Mouse (Mus musculus) midbrain, embryonic 16.5 days (tissue): ENCODE measurements around the gene Crybb1. TPM values are rescaled to one million over a fixed set of nuclear protein-coding genes. Genes with fewer than 3 reads are reported as not detected.

Experiments used
- ATAC-seq: fragments of 200-750 bp; cut with Nextera tagmentation; 2 replicates; pipeline ENCODE4 v1.8.0; 2017; ENCODE audit warnings: moderate TSS enrichment
- H3K27ac ChIP-seq: fragments of 300-500 bp; sonication (generic); 2 replicates; pipeline ENCODE4 v1.5.1; 2014; ENCODE audit warnings: mild to moderate bottlenecking, low read length, mixed read lengths
- H3K27me3 ChIP-seq: fragments of 300-500 bp; sonication (generic); 2 replicates; pipeline ENCODE4 v1.6.1; 2014; ENCODE audit warnings: low read depth, low read length, mixed read lengths; ENCODE audit not compliant: control insufficient read depth, insufficient read depth
- H3K36me3 ChIP-seq: fragments of 300-500 bp; sonication (generic); 2 replicates; pipeline ENCODE4 v1.6.1; 2014; ENCODE audit warnings: mild to moderate bottlenecking, low read length, moderate library complexity, mixed read lengths; ENCODE audit not compliant: control insufficient read depth, insufficient read depth
- H3K4me1 ChIP-seq: fragments of 300-500 bp; sonication (generic); 2 replicates; pipeline ENCODE4 v1.6.1; 2014; ENCODE audit warnings: mild to moderate bottlenecking, low read length, mixed read lengths; ENCODE audit not compliant: control insufficient read depth, insufficient read depth
- H3K4me2 ChIP-seq: fragments of 300-500 bp; sonication (generic); 2 replicates; pipeline ENCODE4 v1.6.1; 2014; ENCODE audit warnings: mild to moderate bottlenecking, low read length, mixed read lengths
- H3K4me3 ChIP-seq: fragments of 300-500 bp; sonication (generic); 2 replicates; pipeline ENCODE4 v1.5.1; 2014; ENCODE audit warnings: low read depth, mild to moderate bottlenecking, low read length, moderate library complexity, mixed read lengths
- H3K9ac ChIP-seq: fragments of 300-500 bp; sonication (generic); 2 replicates; pipeline ENCODE4 v1.6.1; 2014; ENCODE audit warnings: low read depth, low read length, mixed read lengths
- H3K9me3 ChIP-seq: fragments of 300-500 bp; sonication (generic); replicated peaks from 2 replicates; pipeline ENCODE4 v1.6.1; 2014; ENCODE audit warnings: mild to moderate bottlenecking, low read length, mixed read lengths; ENCODE audit not compliant: control insufficient read depth, poor library complexity, severe bottlenecking
- WGBS: fragments of 180-500 bp; shearing (Covaris S2); extraction: QIAGEN DNeasy Blood & Tissue Kit; methylation state at CpG from one replicate; pipeline ENCODE4 v1.1.7; 2014; 5-methylcytosine and 5-hydroxymethylcytosine counted together
- polyA plus RNA-seq: library from polyadenylated mRNA; unstranded; fragments of >200 nt; fragmentation: Nextera tagmentation; extraction: Ambion mirVana; gene quantifications from 2 replicates; pipeline ENCODE4 v1.2.1, GENCODE M21; 2015

Gene Crybb1
- polyA plus RNA-seq, 1 experiment from 2014 or later, result 5.8 TPM

- no peak overlapping the region for H3K9ac ChIP-seq
- no peak overlapping the region for H3K27ac ChIP-seq
- 85% methylated on average over 8 of the region's 8 CpGs for WGBS
- no peaks in the 10 kb centered on the region for H3K27me3 ChIP-seq
- peaks cover 6% of the 10 kb centered on the region for H3K4me1 ChIP-seq
- no peaks in the 10 kb centered on the region for H3K36me3 ChIP-seq
- H3K4me3 ChIP-seq, result no peak overlapping the region
- no peaks in the 10 kb centered on the region for H3K9me3 ChIP-seq
- no peak overlapping the region for H3K4me2 ChIP-seq
- ATAC-seq, result no peak
Measured at GRCm38 (mm10) chr5:112290536-112290880, 34.9 kb downstream of the Crybb1 start.

DNA sequence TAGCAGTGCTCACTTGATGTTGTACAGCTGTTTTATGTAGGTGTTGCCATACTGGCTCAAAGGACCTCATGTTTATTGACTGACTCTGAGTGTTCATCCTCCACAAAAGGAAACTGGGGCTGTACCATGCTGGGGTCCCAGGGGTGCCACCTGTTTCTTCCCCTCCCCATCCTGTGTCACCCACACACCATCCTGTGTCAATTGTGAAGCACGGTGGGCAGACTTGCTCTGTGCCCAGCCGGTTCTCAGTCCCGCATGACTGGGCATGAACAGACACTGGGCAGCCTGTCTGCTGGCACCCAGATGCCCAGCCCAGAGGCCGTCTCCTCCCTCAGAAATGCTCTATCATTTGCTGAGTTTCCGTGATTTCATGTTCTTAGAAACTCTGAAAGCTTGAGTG lies 36.3 kb downstream of the Crybb1 start:
- Histone ChIP-seq H3K4me2 (no peak overlapping the region), H3K4me1 (peaks cover 6% of the 10 kb centered on the region), H3K9ac (no peak overlapping the region), H3K9me3 (no peaks in the 10 kb centered on the region), H3K4me3 (no peak overlapping the region), H3K36me3 (no peaks in the 10 kb centered on the region), H3K27me3 (no peaks in the 10 kb centered on the region), H3K27ac (no peak overlapping the region)
- ATAC-seq, result no peak
- 76% methylated on average over 5 of the region's 5 CpGs for WGBS

DNA sequence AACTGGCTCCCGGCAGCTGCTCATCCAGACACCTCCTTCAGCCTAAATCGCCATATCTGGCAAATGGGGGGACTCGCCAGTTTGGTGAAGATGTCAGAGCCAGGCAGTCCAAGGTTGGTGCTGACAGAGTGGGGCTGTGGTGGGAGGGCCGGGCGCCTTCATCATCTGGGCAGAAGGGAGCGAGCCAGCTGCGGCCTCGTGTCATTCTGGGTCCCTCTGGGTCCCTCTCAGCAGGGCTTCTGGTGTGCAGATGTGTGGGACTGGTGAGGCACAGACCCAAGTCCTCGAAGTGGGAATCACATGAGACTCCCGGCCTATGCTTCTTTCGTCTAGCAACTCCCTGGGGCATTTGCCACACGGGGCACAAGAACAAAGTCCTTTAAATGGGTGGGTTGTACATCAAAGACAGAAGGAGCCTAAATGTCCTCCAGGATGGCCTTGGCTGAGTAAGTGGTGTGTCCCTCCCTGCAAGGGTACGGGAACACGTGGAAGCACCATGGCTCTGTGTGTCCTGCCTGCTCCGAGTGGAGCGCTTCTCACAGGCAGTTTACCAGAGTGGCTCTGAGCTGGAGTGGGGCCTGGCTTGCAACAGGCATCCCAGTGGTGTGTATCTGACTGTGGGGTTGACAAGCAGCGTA lies 36.8 kb downstream of the Crybb1 start:
- Histone ChIP-seq H3K36me3 (no peaks in the 10 kb centered on the region), H3K9me3 (no peaks in the 10 kb centered on the region), H3K27me3 (no peaks in the 10 kb centered on the region), H3K27ac (no peak overlapping the region), H3K4me1 (peaks cover 6% of the 10 kb centered on the region), H3K9ac (no peak overlapping the region), H3K4me2 (no peak overlapping the region), H3K4me3 (no peak overlapping the region)
- ATAC-seq, result no peak
- 75% methylated on average over 17 of the region's 17 CpGs for WGBS

GRCm38 (mm10) chr5:112293800-112294199 lies 38.2 kb downstream of the Crybb1 start:
- 89% methylated on average over 2 of the region's 2 CpGs for WGBS
- Histone ChIP-seq H3K9ac (no peak overlapping the region), H3K4me2 (no peak overlapping the region), H3K4me3 (no peak overlapping the region), H3K27me3 (no peaks in the 10 kb centered on the region), H3K9me3 (no peaks in the 10 kb centered on the region), H3K36me3 (no peaks in the 10 kb centered on the region), H3K4me1 (peaks cover 6% of the 10 kb centered on the region), H3K27ac (no peak overlapping the region)
- ATAC-seq, result no peak

DNA sequence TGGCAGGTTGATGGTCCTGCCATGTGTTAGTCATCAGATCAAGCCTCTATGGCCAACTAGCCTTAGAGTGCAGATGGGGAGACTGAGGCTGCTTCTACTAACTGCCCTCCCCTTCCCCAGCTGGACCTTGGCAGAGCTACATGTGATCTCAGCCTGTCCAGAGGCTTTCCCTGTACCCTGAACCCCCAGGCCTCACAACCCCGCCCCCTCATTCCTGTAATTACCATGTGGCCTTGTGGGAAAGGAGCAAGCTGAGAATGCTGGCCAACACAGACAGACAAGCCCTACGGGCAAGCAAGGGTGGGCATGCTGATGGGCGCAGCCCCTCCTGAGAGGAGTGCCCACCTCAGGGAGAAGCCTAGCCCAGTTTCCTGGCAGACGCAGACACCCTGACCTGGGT lies 39.1 kb downstream of the Crybb1 start:
- no peak overlapping the region for H3K27ac ChIP-seq
- peaks cover 6% of the 10 kb centered on the region for H3K4me1 ChIP-seq
- 0 out of 2 replicates have a peak overlapping the region, but pooled peaks have one; percentile 25 for H3K9ac ChIP-seq
- no peak overlapping the region for H3K4me3 ChIP-seq
- no peaks in the 10 kb centered on the region for H3K36me3 ChIP-seq
- 64% methylated on average over 4 of the region's 4 CpGs for WGBS
- H3K27me3 ChIP-seq, result no peaks in the 10 kb centered on the region
- no peak overlapping the region for H3K4me2 ChIP-seq
- no peak for ATAC-seq
- no peaks in the 10 kb centered on the region for H3K9me3 ChIP-seq

GRCm38 (mm10) chr5:112295162-112295561 lies 39.5 kb downstream of the Crybb1 start:
- Histone ChIP-seq H3K9me3 (no peaks in the 10 kb centered on the region), H3K4me2 (no peak overlapping the region), H3K4me3 (no peak overlapping the region), H3K27ac (no peak overlapping the region), H3K9ac (no peak overlapping the region), H3K4me1 (peaks cover 6% of the 10 kb centered on the region), H3K27me3 (no peaks in the 10 kb centered on the region), H3K36me3 (no peaks in the 10 kb centered on the region)
- 30% methylated on average over 8 of the region's 8 CpGs for WGBS
- no peak for ATAC-seq

GRCm38 (mm10) chr5:112295564-112295963 lies 39.9 kb downstream of the Crybb1 start:
- Histone ChIP-seq H3K9ac (no peak overlapping the region), H3K27me3 (no peaks in the 10 kb centered on the region), H3K4me1 (peaks cover 6% of the 10 kb centered on the region), H3K4me2 (no peak overlapping the region), H3K27ac (no peak overlapping the region), H3K4me3 (no peak overlapping the region), H3K9me3 (no peaks in the 10 kb centered on the region), H3K36me3 (no peaks in the 10 kb centered on the region)
- no peak for ATAC-seq
- WGBS, result 57% methylated on average over 8 of the region's 8 CpGs

DNA sequence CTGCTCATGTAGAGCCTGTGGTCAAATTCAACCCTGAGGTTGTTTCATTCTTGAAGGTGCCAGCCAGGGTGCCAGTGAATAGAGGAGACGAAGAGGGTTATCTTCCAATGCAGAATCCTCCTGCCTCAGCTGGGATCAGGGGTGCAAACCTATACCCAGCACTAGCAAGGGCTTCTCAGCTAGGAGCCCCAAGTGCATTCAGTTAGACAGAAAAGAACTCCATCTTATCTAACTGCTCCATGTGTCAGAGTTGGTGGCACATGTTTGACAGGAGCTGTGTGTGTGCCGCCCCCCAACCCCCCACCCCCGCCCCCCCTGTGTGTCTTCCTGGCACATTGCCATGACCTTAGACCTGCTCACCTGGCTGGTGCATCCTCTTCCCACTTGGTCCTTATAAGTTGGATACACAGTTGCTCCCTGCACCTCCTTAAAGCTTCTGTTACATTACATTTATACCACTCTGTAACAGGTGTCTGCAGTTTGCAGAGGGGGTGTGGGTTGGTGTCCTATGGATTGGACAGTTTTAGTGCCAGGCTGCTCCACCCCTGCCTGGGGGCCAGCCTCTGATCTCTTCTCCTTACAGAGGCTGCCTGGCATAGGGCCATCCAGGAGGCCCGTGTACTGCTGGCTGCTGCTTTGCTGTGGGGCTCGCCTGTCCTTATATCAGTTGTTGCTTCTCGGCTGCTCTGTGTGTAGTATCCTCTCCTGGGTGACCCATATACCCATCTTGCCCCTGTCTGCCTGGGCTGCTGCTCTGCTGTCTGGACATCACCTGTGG lies 41.0 kb downstream of the Crybb1 start:
- Histone ChIP-seq H3K4me2 (no peak overlapping the region), H3K9ac (no peak overlapping the region), H3K27ac (no peak overlapping the region), H3K4me1 (peaks cover 6% of the 10 kb centered on the region), H3K36me3 (no peaks in the 10 kb centered on the region), H3K27me3 (no peaks in the 10 kb centered on the region), H3K9me3 (no peaks in the 10 kb centered on the region), H3K4me3 (no peak overlapping the region)
- 77% methylated on average over 6 of the region's 6 CpGs for WGBS
- ATAC-seq, result no peak

- WGBS, result 86% methylated on average over 2 of the region's 2 CpGs
- Histone ChIP-seq H3K27ac (no peak overlapping the region), H3K36me3 (no peaks in the 10 kb centered on the region), H3K4me2 (no peak overlapping the region), H3K4me3 (no peak overlapping the region), H3K9ac (no peak overlapping the region), H3K9me3 (no peaks in the 10 kb centered on the region), H3K4me1 (peaks cover 6% of the 10 kb centered on the region), H3K27me3 (no peaks in the 10 kb centered on the region)
- ATAC-seq, result no peak
Measured at GRCm38 (mm10) chr5:112297257-112297656, 41.6 kb downstream of the Crybb1 start.
